In genomic region chr9:108949231-108949966, GRCm38 (mm10) we compare ENCODE assay signal across 9 mouse cellular contexts. TPM values are rescaled to one million over a fixed set of nuclear protein-coding genes. Genes with fewer than 3 reads are reported as not detected.
DNase-seq lines count a peak whose midpoint lies in the region; ATAC-seq lines count a peak whose summit lies in the region.
"Had no signal": no experiment of that assay in that cellular context is flagged by ENCODE, and none has a peak within 500 bp of the region (broad histone marks: within the 10 kb centered on the region; RNA-seq: fewer than 3 reads in every experiment).

No protein-coding gene starts in this region.

- H3K4me1 ChIP-seq in embryonic facial prominence, embryonic 14.5 days (ENCODE audit: control insufficient read depth, insufficient read depth, low read length): peaks cover 34% of the 10 kb centered on the region

- H3K4me2 ChIP-seq in embryonic facial prominence, embryonic 14.5 days (ENCODE audit: low read depth, low read length): peak overlapping the region; percentile 20; the same call in 1 of the 2 replicates

- H3K27ac ChIP-seq in embryonic facial prominence, embryonic 14.5 days (replicated peaks; ENCODE audit: low read depth, low read length): peak overlapping the region; percentile 94

- intact Hi-C loops in heart, postnatal 36 days (cut with DNase I): no loop called here

- peaks cover 60% of the 10 kb centered on the region for H3K36me3 ChIP-seq in embryonic facial prominence, embryonic 14.5 days (ENCODE audit: control insufficient read depth, insufficient read depth, low read length)

- no peaks in the 10 kb centered on the region for H3K9me3 ChIP-seq in embryonic facial prominence, embryonic 14.5 days (ENCODE audit: control insufficient read depth, low read length)

- peak; percentile 95 for DNase-seq in heart, adult 11 months
- DNase-seq in heart, adult 8-10 months (ENCODE audit: low spot score): no peak
- DNase-seq in embryonic facial prominence, embryonic 14.5 days (ENCODE audit: low spot score): peak; percentile 90
- peak; percentile 38 to 44 for DNase-seq in heart, postnatal 36 days
- DNase-seq in lung, postnatal 10 days: peak; percentile 69
- no peak for DNase-seq in right cerebral cortex, postnatal 4 days
- no peak for DNase-seq in adipocyte (ENCODE audit: low spot score)
- no peak for DNase-seq in ovary, postnatal 10 days (ENCODE audit: low spot score)

- H3K27me3 ChIP-seq in embryonic facial prominence, embryonic 14.5 days (replicated peaks; ENCODE audit: control insufficient read depth, insufficient read depth, low read length): peaks cover 2% of the 10 kb centered on the region; the same call in 1 of the 2 replicates

- ATAC-seq in embryonic facial prominence, embryonic 14.5 days (ENCODE audit: low read depth): peak; percentile 90

- H3K9ac ChIP-seq in embryonic facial prominence, embryonic 14.5 days (ENCODE audit: low read depth, low read length): no peak overlapping the region; the same call in 1 of the 2 replicates

- 26% methylated on average over 12 of the region's 13 CpGs for WGBS in embryonic facial prominence, embryonic 14.5 days

- no peak overlapping the region for H3K4me3 ChIP-seq in embryonic facial prominence, embryonic 14.5 days (ENCODE audit: low read depth, low read length)
- H3K4me3 ChIP-seq: erythroblast, embryonic 14.5 days had no signal

RNA-seq across cellular contexts. Expression of gene Col7a1, which starts 4.0 kb away (rescaled TPM):
- under 1 TPM; 0.31 to 0.49 (median 0.32) TPM for total RNA-seq in heart, adult 8-10 months (2022)
- polyA plus RNA-seq in embryonic facial prominence, embryonic 14.5 days (2014; fragmentation: Nextera tagmentation; extraction: Ambion mirVana): 17.4 and 22.0 TPM in 2 replicates
- under 1 TPM; 0.31 to 0.81 TPM for total RNA-seq in heart, postnatal 36 days (2021)

RNA-seq across cellular contexts. Expression of gene Uqcrc1, which starts 13.0 kb away (rescaled TPM):
- 1,000 to 10,000 TPM; 2,127 to 2,243 (median 2,213) TPM for total RNA-seq in heart, adult 8-10 months (2022)
- 454 and 456 TPM in 2 replicates for polyA plus RNA-seq in embryonic facial prominence, embryonic 14.5 days (2014; fragmentation: Nextera tagmentation; extraction: Ambion mirVana)
- 1,000 to 10,000 TPM; 2,339 to 2,528 TPM for total RNA-seq in heart, postnatal 36 days (2021)

RNA-seq across cellular contexts. Expression of gene Tmem89, which starts 35.0 kb away (rescaled TPM):
- under 1 TPM in 1 of 4 experiments, not detected in 3; 0.28 TPM for total RNA-seq in heart, adult 8-10 months (2022)
- not detected in 2 replicates for polyA plus RNA-seq in embryonic facial prominence, embryonic 14.5 days (2014; fragmentation: Nextera tagmentation; extraction: Ambion mirVana)
- total RNA-seq in heart, postnatal 36 days (2021): not detected
- polyA plus RNA-seq: erythroblast, embryonic 14.5 days had no signal

RNA-seq across cellular contexts. Expression of gene Ucn2, which starts 36.4 kb away (rescaled TPM):
- total RNA-seq in heart, adult 8-10 months (2022): not detected
- 0.64 and 1.3 TPM in 2 replicates for polyA plus RNA-seq in embryonic facial prominence, embryonic 14.5 days (2014; fragmentation: Nextera tagmentation; extraction: Ambion mirVana)
- not detected for total RNA-seq in heart, postnatal 36 days (2021)
- polyA plus RNA-seq: erythroblast, embryonic 14.5 days had no signal

RNA-seq across cellular contexts. Expression of gene Pfkfb4, which starts 42.2 kb away (rescaled TPM):
- 1 to 10 TPM; 1.4 to 2.1 (median 1.9) TPM for total RNA-seq in heart, adult 8-10 months (2022)
- 7.4 TPM in 2 replicates for polyA plus RNA-seq in embryonic facial prominence, embryonic 14.5 days (2014; fragmentation: Nextera tagmentation; extraction: Ambion mirVana)
- 1 to 10 TPM; 2.3 to 2.4 TPM for total RNA-seq in heart, postnatal 36 days (2021)

Comparison
In these comparisons a context has a peak if more than half of its experiments do, and no peak if none do; other contexts are left out.
1. DNase-seq: peak in heart, adult 11 months (single experiment), embryonic facial prominence, embryonic 14.5 days (single experiment), heart, postnatal 36 days (2 of 2) and lung, postnatal 10 days (single experiment); none in heart, adult 8-10 months (single experiment), right cerebral cortex, postnatal 4 days (single experiment), adipocyte (single experiment) and ovary, postnatal 10 days (single experiment).